Mouse (Mus musculus): ENCODE results near the gene Cblc. TPM values are rescaled to one million over a fixed set of nuclear protein-coding genes. Genes with fewer than 3 reads are reported as not detected.
A peak's percentile ranks its signal among the peaks of the same experiment; 100 is the strongest.

Cblc gene
- polyA plus RNA-seq, 1 experiment from 2014 or later = not detected

GRCm38 (mm10) chr7:19752652-19753051 is 44.0 kb downstream of the Cblc start:
- 71% methylated on average over 8 of the region's 8 CpGs for WGBS
- DNase-seq (ENCODE audit: low spot score, missing footprints) = no peak
- Histone ChIP-seq H3K4me2 (no peak overlapping the region), H3K4me3 (ENCODE audit: low read depth, low read length) (no peak overlapping the region), H3K4me1 (ENCODE audit: control insufficient read depth, insufficient read depth, low read length) (peaks cover 14% of the 10 kb centered on the region), H3K36me3 (ENCODE audit: control insufficient read depth, insufficient read depth, low read length) (no peaks in the 10 kb centered on the region), H3K9ac (ENCODE audit: low read length) (no peak overlapping the region), H3K27me3 (ENCODE audit: control insufficient read depth, insufficient read depth, low read length) (no peaks in the 10 kb centered on the region), H3K9me3 (ENCODE audit: control insufficient read depth, low read length) (no peaks in the 10 kb centered on the region), H3K27ac (ENCODE audit: low read depth, low read length) (no peak overlapping the region)
- no peak for ATAC-seq (ENCODE audit: low FRiP score)

- Histone ChIP-seq H3K4me1 (ENCODE audit: control insufficient read depth, insufficient read depth, low read length) (peaks cover 22% of the 10 kb centered on the region), H3K4me3 (ENCODE audit: low read depth, low read length) (no peak overlapping the region), H3K4me2 (no peak overlapping the region), H3K36me3 (ENCODE audit: control insufficient read depth, insufficient read depth, low read length) (no peaks in the 10 kb centered on the region), H3K9ac (ENCODE audit: low read length) (no peak overlapping the region), H3K27ac (ENCODE audit: low read depth, low read length) (no peak overlapping the region), H3K9me3 (ENCODE audit: control insufficient read depth, low read length) (no peaks in the 10 kb centered on the region), H3K27me3 (ENCODE audit: control insufficient read depth, insufficient read depth, low read length) (no peaks in the 10 kb centered on the region)
- DNase-seq (ENCODE audit: low spot score, missing footprints) (no peak), ATAC-seq (ENCODE audit: low FRiP score) (no peak)
- WGBS = 68% methylated on average over 4 of the region's 4 CpGs
These were observed 45.6 kb downstream of the Cblc start for GRCm38 (mm10) chr7:19751070-19751383.

GRCm38 (mm10) chr7:19750217-19751069 is 46.2 kb downstream of the Cblc start, which contains the start of gene Nectin2:
Gene Nectin2 (minus strand): TSS chr7:19750483.
- peak within 1 kb of the TSS; percentile 55 for H3K27ac ChIP-seq (ENCODE audit: low read depth, low read length)
- peak; percentile 76 for ATAC-seq (ENCODE audit: low FRiP score)
- H3K4me1 ChIP-seq (ENCODE audit: control insufficient read depth, insufficient read depth, low read length) = peaks cover 22% of the 10 kb centered on the region

GRCm38 (mm10) chr7:19749389-19750216 is 47.0 kb downstream of the Cblc start:
- peak overlapping the region; percentile 88 for H3K9ac ChIP-seq (ENCODE audit: low read length)
- DNase-seq (ENCODE audit: low spot score, missing footprints) (peak; percentile 100), ATAC-seq (ENCODE audit: low FRiP score) (peak; percentile 95)
- under 1% methylated on average over 46 of the region's 46 CpGs for WGBS
- no peaks in the 10 kb centered on the region for H3K36me3 ChIP-seq (ENCODE audit: control insufficient read depth, insufficient read depth, low read length)
- H3K4me2 ChIP-seq = peak overlapping the region; percentile 95
- H3K27me3 ChIP-seq (ENCODE audit: control insufficient read depth, insufficient read depth, low read length) = no peaks in the 10 kb centered on the region
- H3K27ac ChIP-seq (ENCODE audit: low read depth, low read length) = peak overlapping the region; percentile 55
- H3K9me3 ChIP-seq (ENCODE audit: control insufficient read depth, low read length) = no peaks in the 10 kb centered on the region
- H3K4me3 ChIP-seq (ENCODE audit: low read depth, low read length) = peak overlapping the region; percentile 76
- peaks cover 22% of the 10 kb centered on the region for H3K4me1 ChIP-seq (ENCODE audit: control insufficient read depth, insufficient read depth, low read length)

More at GRCm38 (mm10) chr7:19750217-19751069, 46.2 kb downstream of the Cblc start, which contains the start of gene Nectin2:
- H3K36me3 ChIP-seq (ENCODE audit: control insufficient read depth, insufficient read depth, low read length) = no peaks in the 10 kb centered on the region
- no peaks in the 10 kb centered on the region for H3K9me3 ChIP-seq (ENCODE audit: control insufficient read depth, low read length)
- peak within 1 kb of the TSS; percentile 95 for H3K4me2 ChIP-seq
- DNase-seq (ENCODE audit: low spot score, missing footprints) = peak; percentile 97
- 19% methylated on average over 19 of the region's 19 CpGs for WGBS
- H3K4me3 ChIP-seq (ENCODE audit: low read depth, low read length) = peak within 1 kb of the TSS; percentile 76
- H3K27me3 ChIP-seq (ENCODE audit: control insufficient read depth, insufficient read depth, low read length) = no peaks in the 10 kb centered on the region
- peak within 1 kb of the TSS; percentile 88 for H3K9ac ChIP-seq (ENCODE audit: low read length)

- under 1% methylated on average over 32 of the region's 32 CpGs for WGBS
- Histone ChIP-seq H3K27me3 (ENCODE audit: control insufficient read depth, insufficient read depth, low read length) (no peaks in the 10 kb centered on the region), H3K36me3 (ENCODE audit: control insufficient read depth, insufficient read depth, low read length) (peaks cover 2% of the 10 kb centered on the region; the same call in 1 of the 2 replicates), H3K9me3 (ENCODE audit: control insufficient read depth, low read length) (no peaks in the 10 kb centered on the region), H3K9ac (ENCODE audit: low read length) (peak overlapping the region; percentile 88), H3K27ac (ENCODE audit: low read depth, low read length) (0 out of 2 replicates have a peak overlapping the region, but pooled peaks have one; percentile 55), H3K4me3 (ENCODE audit: low read depth, low read length) (peak overlapping the region; percentile 76), H3K4me1 (ENCODE audit: control insufficient read depth, insufficient read depth, low read length) (peaks cover 22% of the 10 kb centered on the region), H3K4me2 (peak overlapping the region; percentile 95)
- ATAC-seq (ENCODE audit: low FRiP score) (peak; percentile 23), DNase-seq (ENCODE audit: low spot score, missing footprints) (peak; percentile 94)
These were observed 48.1 kb downstream of the Cblc start for GRCm38 (mm10) chr7:19748219-19749195.

- 3% methylated on average over 25 of the region's 25 CpGs for WGBS
- peak overlapping the region; percentile 95 for H3K4me2 ChIP-seq
- H3K36me3 ChIP-seq (ENCODE audit: control insufficient read depth, insufficient read depth, low read length) = peaks cover 2% of the 10 kb centered on the region; the same call in 1 of the 2 replicates
- no peak overlapping the region for H3K9ac ChIP-seq (ENCODE audit: low read length)
- ATAC-seq (ENCODE audit: low FRiP score) (no peak), DNase-seq (ENCODE audit: low spot score, missing footprints) (no peak)
- H3K4me1 ChIP-seq (ENCODE audit: control insufficient read depth, insufficient read depth, low read length) = peaks cover 22% of the 10 kb centered on the region
- H3K4me3 ChIP-seq (ENCODE audit: low read depth, low read length) = peak overlapping the region; percentile 76
- H3K9me3 ChIP-seq (ENCODE audit: control insufficient read depth, low read length) = no peaks in the 10 kb centered on the region
- no peaks in the 10 kb centered on the region for H3K27me3 ChIP-seq (ENCODE audit: control insufficient read depth, insufficient read depth, low read length)
- H3K27ac ChIP-seq (ENCODE audit: low read depth, low read length) = no peak overlapping the region
These were observed 49.0 kb downstream of the Cblc start for GRCm38 (mm10) chr7:19747420-19748218.

GRCm38 (mm10) chr7:19746426-19747201 is 50.0 kb downstream of the Cblc start:
- no peak overlapping the region for H3K9ac ChIP-seq (ENCODE audit: low read length)

More at GRCm38 (mm10) chr7:19746426-19747201, 50.0 kb downstream of the Cblc start:
- ATAC-seq (ENCODE audit: low FRiP score) = no peak
- H3K27ac ChIP-seq (ENCODE audit: low read depth, low read length) = no peak overlapping the region
- H3K9me3 ChIP-seq (ENCODE audit: control insufficient read depth, low read length) = no peaks in the 10 kb centered on the region
- no peaks in the 10 kb centered on the region for H3K27me3 ChIP-seq (ENCODE audit: control insufficient read depth, insufficient read depth, low read length)
- no peak overlapping the region for H3K4me3 ChIP-seq (ENCODE audit: low read depth, low read length)
- WGBS = 36% methylated on average over 6 of the region's 6 CpGs
- H3K36me3 ChIP-seq (ENCODE audit: control insufficient read depth, insufficient read depth, low read length) = peaks cover 2% of the 10 kb centered on the region; the same call in 1 of the 2 replicates
- H3K4me2 ChIP-seq = no peak overlapping the region; the same call in 1 of the 2 replicates
- H3K4me1 ChIP-seq (ENCODE audit: control insufficient read depth, insufficient read depth, low read length) = peaks cover 26% of the 10 kb centered on the region
- DNase-seq (ENCODE audit: low spot score, missing footprints) = no peak
